Mouse (Mus musculus) hindbrain, embryonic 16.5 days (tissue): ENCODE results near the gene Btbd35f10. TPM values are rescaled to one million over a fixed set of nuclear protein-coding genes. Genes with fewer than 3 reads are reported as not detected.
"Not testable (repeated sequence)": the region's sequence is repeated elsewhere in the genome, so short reads cannot be mapped to it uniquely, and the experiment has no call there.

ENCODE experiments used
- ATAC-seq: fragments of 200-750 bp; cut with Nextera tagmentation; 2 replicates; pipeline ENCODE4 v1.8.0; 2017; ENCODE audit warnings: moderate TSS enrichment, moderate library complexity
- H3K27ac ChIP-seq: fragments of 300-500 bp; sonication (generic); 2 replicates; pipeline ENCODE4 v1.5.1; 2014; ENCODE audit warnings: low read depth, mild to moderate bottlenecking, control low read depth, low read length, moderate library complexity
- H3K27me3 ChIP-seq: fragments of 300-500 bp; sonication (generic); replicated peaks from 2 replicates; pipeline ENCODE4 v1.6.1; 2014; ENCODE audit warnings: low read length; ENCODE audit not compliant: control insufficient read depth, insufficient read depth
- H3K36me3 ChIP-seq: fragments of 300-500 bp; sonication (generic); 2 replicates; pipeline ENCODE4 v1.6.1; 2014; ENCODE audit warnings: mild to moderate bottlenecking, low read length, moderate library complexity, mixed read lengths; ENCODE audit not compliant: control insufficient read depth, insufficient read depth
- H3K4me1 ChIP-seq: fragments of 300-500 bp; sonication (generic); 2 replicates; pipeline ENCODE4 v1.6.1; 2014; ENCODE audit warnings: low read depth, low read length; ENCODE audit not compliant: control insufficient read depth, insufficient read depth
- H3K4me2 ChIP-seq: fragments of 300-500 bp; sonication (generic); 2 replicates; pipeline ENCODE4 v1.6.1; 2014; ENCODE audit warnings: mild to moderate bottlenecking, low read length, control low read depth, moderate library complexity
- H3K4me3 ChIP-seq: fragments of 300-500 bp; sonication (generic); 2 replicates; pipeline ENCODE4 v1.5.1; 2014; ENCODE audit warnings: mild to moderate bottlenecking, low read length, control low read depth, moderate library complexity
- H3K9ac ChIP-seq: fragments of 300-500 bp; sonication (generic); 2 replicates; pipeline ENCODE4 v1.6.1; 2014; ENCODE audit warnings: low read depth, mild to moderate bottlenecking, control low read depth, low read length, moderate library complexity
- H3K9me3 ChIP-seq: fragments of 300-500 bp; sonication (generic); 2 replicates; pipeline ENCODE4 v1.6.1; 2014; ENCODE audit warnings: mild to moderate bottlenecking, low read length, moderate library complexity; ENCODE audit not compliant: control insufficient read depth
- WGBS: fragments of 180-500 bp; shearing (Covaris S2); extraction: QIAGEN DNeasy Blood & Tissue Kit; methylation state at CpG from one replicate; pipeline ENCODE4 v1.1.7; 2014; 5-methylcytosine and 5-hydroxymethylcytosine counted together
- polyA plus RNA-seq: library from polyadenylated mRNA; unstranded; fragments of >200 nt; fragmentation: Nextera tagmentation; extraction: Ambion mirVana; gene quantifications from 2 replicates; pipeline ENCODE4 v1.2.1, GENCODE M21; 2015

The Btbd35f10 gene
- not detected in 2 replicates for polyA plus RNA-seq

- not testable (repeated sequence) for H3K36me3 ChIP-seq, H3K9me3 ChIP-seq, ATAC-seq, H3K27ac ChIP-seq, H3K4me3 ChIP-seq, H3K9ac ChIP-seq, H3K4me2 ChIP-seq, H3K4me1 ChIP-seq, H3K27me3 ChIP-seq
- WGBS: no CpG with 5 or more reads among the region's 3 CpGs
These were observed at the start of gene Btbd35f10 for GRCm38 (mm10) chrX:3752785-3753184. Btbd35f10 (minus strand) TSS chrX:3752885.

Other genes with a start within 250 kb of the Btbd35f10 start
- gene Btbd35f18, start 52.7 kb downstream of the Btbd35f10 start, polyA plus RNA-seq: not detected in 2 replicates
- not detected in 2 replicates for gene Btbd35f16, start 204.1 kb upstream of the Btbd35f10 start, polyA plus RNA-seq